Mouse (Mus musculus) heart, postnatal 36 days (tissue): ENCODE results near the gene Tenm4. TPM values are rescaled to one million over a fixed set of nuclear protein-coding genes. Genes with fewer than 3 reads are reported as not detected.

Experiments
- DNase-seq, 2 experiments: peaks; one replicate each; pipeline ENCODE4 v3.0.0; 2021 to 2022
- intact Hi-C: fragments of 180-260 bp; cut with DNase I; formaldehyde crosslinking; loops from one replicate; pipeline ENCODE4 v1.15.1; 2025
- total RNA-seq, 2 experiments: library from RNA; stranded (reverse); gene quantifications; 2 replicates each; pipeline ENCODE4 v1.2.3; 2021

Gene Tenm4
- total RNA-seq, result under 1 TPM; 0.36 to 0.81 TPM

- DNase-seq, result no peak
- intact Hi-C loops, result no loop called here
These were observed at the start of gene Tenm4 for GRCm38 (mm10) chr7:96170924-96171595. Gene Tenm4, plus strand, starts transcription at chr7:96171246.

GRCm38 (mm10) chr7:96130763-96131162, 40.3 kb upstream of the Tenm4 start:
- intact Hi-C loops, result no loop called here
- DNase-seq, result no peak

- DNase-seq, result no peak
- intact Hi-C loops, result no loop called here
These were observed 39.9 kb upstream of the Tenm4 start for GRCm38 (mm10) chr7:96131175-96131574.

GRCm38 (mm10) chr7:96136497-96136961, 34.5 kb upstream of the Tenm4 start:
- DNase-seq, result no peak
- intact Hi-C loops, result no loop called here

- intact Hi-C loops, result no loop called here
These were observed 29.2 kb upstream of the Tenm4 start for GRCm38 (mm10) chr7:96141876-96142275.

GRCm38 (mm10) chr7:96142973-96143596, 28.0 kb upstream of the Tenm4 start:
- intact Hi-C loops, result no loop called here
- peak; percentile 69 to 74 for DNase-seq

More at GRCm38 (mm10) chr7:96141876-96142275, 29.2 kb upstream of the Tenm4 start:
- DNase-seq, result no peak

- intact Hi-C loops, result no loop called here
- DNase-seq, result peak in 1 of 2 experiments; percentile 12
These were observed 23.6 kb upstream of the Tenm4 start for GRCm38 (mm10) chr7:96147436-96147835.

GRCm38 (mm10) chr7:96148191-96148590, 22.9 kb upstream of the Tenm4 start:
- intact Hi-C loops, result no loop called here
- DNase-seq, result no peak

GRCm38 (mm10) chr7:96151277-96151676, 19.8 kb upstream of the Tenm4 start:
- intact Hi-C loops, result loop anchor here (5.0 to 10.0 kb wide), 4 partner anchors 74 to 766 kb away; no protein-coding TSS in a partner anchor
- DNase-seq, result peak; percentile 35 to 61

- no peak for DNase-seq
- intact Hi-C loops, result loop anchor here (5.0 to 10.0 kb wide), 4 partner anchors 75 to 765 kb away; no protein-coding TSS in a partner anchor
These were observed 19.1 kb upstream of the Tenm4 start for GRCm38 (mm10) chr7:96151961-96152360.

GRCm38 (mm10) chr7:96152431-96152830, 18.6 kb upstream of the Tenm4 start:
- DNase-seq, result no peak
- intact Hi-C loops, result loop anchor here (5.0 to 10.0 kb wide), 4 partner anchors 75 to 765 kb away; no protein-coding TSS in a partner anchor

- DNase-seq, result peak; percentile 27
- intact Hi-C loops, result loop anchor here (5.0 to 10.0 kb wide), 4 partner anchors 76 to 764 kb away; no protein-coding TSS in a partner anchor
These were observed 18.1 kb upstream of the Tenm4 start for GRCm38 (mm10) chr7:96152924-96153359.

GRCm38 (mm10) chr7:96154025-96154424, 17.0 kb upstream of the Tenm4 start:
- no peak for DNase-seq
- intact Hi-C loops, result loop anchor here (5.0 to 10.0 kb wide), 4 partner anchors 77 to 763 kb away; no protein-coding TSS in a partner anchor

GRCm38 (mm10) chr7:96156481-96157255, 14.4 kb upstream of the Tenm4 start:
- intact Hi-C loops, result loop anchor here (10.0 kb wide), 2 partner anchors 292 to 398 kb away; no protein-coding TSS in a partner anchor
- no peak for DNase-seq

- intact Hi-C loops, result no loop called here
- DNase-seq, result no peak
These were observed 6.9 kb upstream of the Tenm4 start for GRCm38 (mm10) chr7:96164141-96164540.

GRCm38 (mm10) chr7:96168921-96169320, 2.1 kb upstream of the Tenm4 start:
- no peak for DNase-seq
- intact Hi-C loops, result no loop called here

- DNase-seq, result no peak
- intact Hi-C loops, result no loop called here
These were observed 834 bp downstream of the Tenm4 start for GRCm38 (mm10) chr7:96171596-96172563.

- intact Hi-C loops, result no loop called here
- DNase-seq, result no peak
These were observed 5.7 kb downstream of the Tenm4 start for GRCm38 (mm10) chr7:96176781-96177180.

GRCm38 (mm10) chr7:96181751-96182150, 10.7 kb downstream of the Tenm4 start:
- intact Hi-C loops, result no loop called here
- no peak for DNase-seq

GRCm38 (mm10) chr7:96183195-96183594, 12.1 kb downstream of the Tenm4 start:
- DNase-seq, result no peak
- intact Hi-C loops, result no loop called here
